Mouse (Mus musculus) small intestine, adult 2 months (tissue): ENCODE results near the gene Eif3l. TPM values are rescaled to one million over a fixed set of nuclear protein-coding genes. Genes with fewer than 3 reads are reported as not detected.
A peak's percentile ranks its signal among the peaks of the same experiment; 100 is the strongest.

Source experiments
- H3K27ac ChIP-seq: fragments of 200-500 bp; 2 replicates; pipeline ENCODE4 v1.5.1; 2012; ENCODE audit warnings: low read depth, low read length, control low read depth, inconsistent platforms; ENCODE audit not compliant: insufficient read depth
- H3K27me3 ChIP-seq: fragments of 200-500 bp; 2 replicates; pipeline ENCODE4 v1.6.1; 2012; ENCODE audit warnings: mild to moderate bottlenecking, moderate library complexity, low read length, inconsistent platforms; ENCODE audit not compliant: control insufficient read depth, insufficient read depth
- H3K36me3 ChIP-seq: fragments of 200-500 bp; 2 replicates; pipeline ENCODE4 v1.6.1; 2012; ENCODE audit warnings: mild to moderate bottlenecking, low read length, control low read depth, inconsistent platforms; ENCODE audit not compliant: control insufficient read depth, insufficient read depth
- H3K4me1 ChIP-seq: fragments of 200-500 bp; 2 replicates; pipeline ENCODE4 v1.6.1; 2012; ENCODE audit warnings: low read length, inconsistent platforms, mixed read lengths; ENCODE audit not compliant: control insufficient read depth, insufficient read depth, insufficient read length
- H3K4me3 ChIP-seq: fragments of 200-500 bp; 2 replicates; pipeline ENCODE4 v1.5.1; 2012; ENCODE audit warnings: low read depth, mild to moderate bottlenecking, control low read depth, inconsistent platforms, low read length, moderate library complexity
- CTCF ChIP-seq: fragments of 200-500 bp; IDR thresholded peaks from 2 replicates; pipeline ENCODE4 v1.5.1; 2012; ENCODE audit warnings: low read depth, mild to moderate bottlenecking, control low read depth, inconsistent platforms, low read length, moderate library complexity, mixed read lengths; ENCODE audit not compliant: insufficient replicate concordance, insufficient read length; ENCODE audit errors: extremely low read depth
- POLR2A ChIP-seq: fragments of 200-500 bp; IDR thresholded peaks from 2 replicates; pipeline ENCODE4 v1.6.1; 2012; ENCODE audit warnings: low read depth, mild to moderate bottlenecking, control low read depth, inconsistent platforms, low read length, moderate library complexity
- WGBS: fragments of 180-500 bp; shearing (Covaris S2); methylation state at CpG from one replicate; pipeline ENCODE4 v1.1.7; 2018; 5-methylcytosine and 5-hydroxymethylcytosine counted together
- polyA plus RNA-seq: library from polyadenylated mRNA; depleted of rRNA; stranded (reverse); fragments of >200 nt; gene quantifications from 2 replicates; pipeline ENCODE4 v1.2.3, GENCODE M21; 2012; rRNA removed

Gene Eif3l
- polyA plus RNA-seq: 52.5 and 88.3 TPM in 2 replicates

GRCm38 (mm10) chr15:79074913-79075532, at the start of gene Eif3l:
TSS of gene Eif3l (plus strand) at chr15:79075179.
- Histone ChIP-seq H3K27ac (peak within 1 kb of the TSS; percentile 60), H3K4me1 (peaks cover 7% of the 10 kb centered on the region; the same call in 1 of the 2 replicates), H3K27me3 (no peaks in the 10 kb centered on the region), H3K36me3 (peaks cover 32% of the 10 kb centered on the region), H3K4me3 (peak within 1 kb of the TSS; percentile 93)
- TF ChIP-seq POLR2A (0 out of 2 replicates have a peak, but pooled peaks have one; percentile 39), CTCF (no peak)
- under 1% methylated on average over 49 of the region's 49 CpGs for WGBS

- Histone ChIP-seq H3K27ac (peak overlapping the region; percentile 64; the same call in 1 of the 2 replicates), H3K36me3 (no peaks in the 10 kb centered on the region), H3K4me1 (peaks cover 22% of the 10 kb centered on the region), H3K27me3 (no peaks in the 10 kb centered on the region), H3K4me3 (peak overlapping the region; percentile 28)
- 15% methylated on average over 18 of the region's 18 CpGs for WGBS
- TF ChIP-seq CTCF (no peak), POLR2A (no peak)
Observed at GRCm38 (mm10) chr15:79025687-79026308, 49.2 kb upstream of the Eif3l start.

- Histone ChIP-seq H3K27ac (peak overlapping the region; percentile 92), H3K4me1 (peaks cover 26% of the 10 kb centered on the region), H3K4me3 (peak overlapping the region; percentile 98), H3K27me3 (no peaks in the 10 kb centered on the region), H3K36me3 (no peaks in the 10 kb centered on the region)
- no peak for TF ChIP-seq CTCF
- TF ChIP-seq POLR2A: no peak
- 24% methylated on average over 14 of the region's 14 CpGs for WGBS
Observed at GRCm38 (mm10) chr15:79026511-79027290, 48.3 kb upstream of the Eif3l start.

- WGBS: 4% methylated on average over 45 of the region's 46 CpGs
- peak overlapping the region; percentile 92 for H3K27ac ChIP-seq
- peak overlapping the region; percentile 98 for H3K4me3 ChIP-seq
- no peaks in the 10 kb centered on the region for H3K36me3 ChIP-seq
- peaks cover 24% of the 10 kb centered on the region for H3K4me1 ChIP-seq
- TF ChIP-seq POLR2A: 0 out of 2 replicates have a peak, but pooled peaks have one; percentile 4
- no peak for TF ChIP-seq CTCF
- H3K27me3 ChIP-seq: no peaks in the 10 kb centered on the region
Observed at GRCm38 (mm10) chr15:79027291-79028205, 47.4 kb upstream of the Eif3l start.

GRCm38 (mm10) chr15:79028237-79028738, 46.7 kb upstream of the Eif3l start, which contains the start of gene H1f0:
TSS of gene H1f0 (plus strand) at chr15:79028450.
- peak; percentile 90 for TF ChIP-seq POLR2A
- no peak for TF ChIP-seq CTCF
- Histone ChIP-seq H3K27ac (peak within 1 kb of the TSS; percentile 92), H3K4me1 (peaks cover 18% of the 10 kb centered on the region), H3K36me3 (no peaks in the 10 kb centered on the region), H3K4me3 (peak within 1 kb of the TSS; percentile 98), H3K27me3 (no peaks in the 10 kb centered on the region)
- under 1% methylated on average over 47 of the region's 58 CpGs for WGBS

GRCm38 (mm10) chr15:79028823-79029484, 46.0 kb upstream of the Eif3l start:
- TF ChIP-seq CTCF: no peak
- no peak for TF ChIP-seq POLR2A
- H3K27ac ChIP-seq: peak overlapping the region; percentile 92
- WGBS: 9% methylated on average over 16 of the region's 16 CpGs
- no peaks in the 10 kb centered on the region for H3K27me3 ChIP-seq
- peak overlapping the region; percentile 98 for H3K4me3 ChIP-seq
- H3K4me1 ChIP-seq: peaks cover 12% of the 10 kb centered on the region
- H3K36me3 ChIP-seq: no peaks in the 10 kb centered on the region
